Mouse (Mus musculus) gastrocnemius, adult 8-10 months (tissue): ENCODE data around the gene Pgf. TPM values are rescaled to one million over a fixed set of nuclear protein-coding genes. Genes with fewer than 3 reads are reported as not detected.
"Not testable (repeated sequence)": the region's sequence is repeated elsewhere in the genome, so short reads cannot be mapped to it uniquely, and the experiment has no call there.

Source experiments
- DNase-seq, 2 experiments: peaks; one replicate each; pipeline ENCODE4 v3.0.0; 2022; ENCODE audit warnings: low spot score in 2 of 2
- total RNA-seq, 4 experiments: library from RNA; stranded (reverse); gene quantifications; 2 replicates each; pipeline ENCODE4 v1.2.4; 2022

Gene Pgf
- total RNA-seq, 4 experiments from 2014 or later = 0.70 to 2.1 (median 1.5) TPM

DNA sequence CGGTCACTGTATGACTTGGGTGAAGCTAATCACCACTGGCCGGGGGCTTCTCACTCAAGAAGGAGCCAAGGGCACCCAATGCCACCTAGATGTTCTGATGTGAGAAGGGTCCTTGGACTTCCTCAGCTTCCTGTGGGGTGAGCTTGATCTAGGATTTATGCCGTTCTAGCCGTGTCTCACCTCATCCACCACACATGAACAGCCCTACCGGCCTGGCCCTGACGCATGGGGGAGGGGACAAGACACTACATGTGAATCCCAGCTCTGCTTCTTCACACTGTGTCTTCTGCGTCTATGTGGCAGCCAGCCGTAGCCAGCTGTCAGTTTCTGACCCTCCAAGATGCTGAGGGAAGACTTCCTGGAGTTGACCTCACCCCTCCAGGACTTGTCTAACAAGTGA, 18.8 kb downstream of the Pgf start:
- no peak for DNase-seq

DNA sequence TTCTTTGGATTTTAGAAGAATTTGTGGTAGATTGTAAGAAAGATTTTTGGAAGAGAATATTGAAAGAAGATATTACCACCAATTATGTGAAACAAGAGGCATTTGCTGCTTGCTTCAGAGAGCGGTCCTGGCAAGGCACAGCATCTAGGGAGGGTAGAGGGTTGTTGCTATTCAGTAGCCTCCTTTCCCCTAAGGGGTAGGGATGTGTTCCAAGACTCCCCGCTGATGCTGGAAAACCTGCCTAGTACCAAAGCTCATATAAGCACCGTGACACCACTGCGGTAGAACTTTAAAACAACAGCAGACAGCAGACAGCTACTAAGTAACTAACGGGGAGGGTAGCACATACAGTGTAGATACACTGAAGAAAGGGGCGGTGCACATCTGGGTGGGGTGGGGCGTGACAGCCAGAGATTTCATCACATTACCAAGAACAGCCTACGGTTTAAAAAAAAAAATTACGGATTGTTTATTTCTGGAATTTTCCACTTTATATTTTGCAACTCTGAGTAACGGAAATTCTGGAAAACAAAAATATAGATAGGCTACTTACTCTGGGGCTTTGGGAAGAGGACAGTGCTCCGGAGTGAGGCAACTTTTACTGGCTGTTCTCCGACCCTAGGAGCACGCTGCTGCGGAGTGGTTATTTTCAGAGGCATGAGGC, 19.7 kb downstream of the Pgf start:
- DNase-seq = no peak

DNA sequence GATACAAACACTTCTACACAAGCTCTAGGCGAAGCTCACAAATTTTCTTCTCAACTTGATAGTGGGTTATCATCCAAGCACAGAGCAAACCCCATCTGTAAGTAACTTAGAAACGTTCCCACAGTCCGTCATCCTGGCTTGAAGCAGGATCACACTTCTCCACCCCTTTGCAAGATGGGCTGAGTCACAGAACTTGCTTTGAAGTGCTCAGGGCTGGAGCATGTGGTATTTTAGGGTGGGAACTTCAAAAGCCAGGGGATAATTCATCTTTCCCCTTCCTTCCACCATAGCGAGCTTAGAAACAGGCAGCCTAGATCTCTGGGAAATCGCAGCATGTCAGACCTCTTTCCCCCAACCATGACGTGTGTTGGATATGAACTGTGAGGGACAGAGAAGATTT, 21.3 kb downstream of the Pgf start:
- no peak for DNase-seq

DNA sequence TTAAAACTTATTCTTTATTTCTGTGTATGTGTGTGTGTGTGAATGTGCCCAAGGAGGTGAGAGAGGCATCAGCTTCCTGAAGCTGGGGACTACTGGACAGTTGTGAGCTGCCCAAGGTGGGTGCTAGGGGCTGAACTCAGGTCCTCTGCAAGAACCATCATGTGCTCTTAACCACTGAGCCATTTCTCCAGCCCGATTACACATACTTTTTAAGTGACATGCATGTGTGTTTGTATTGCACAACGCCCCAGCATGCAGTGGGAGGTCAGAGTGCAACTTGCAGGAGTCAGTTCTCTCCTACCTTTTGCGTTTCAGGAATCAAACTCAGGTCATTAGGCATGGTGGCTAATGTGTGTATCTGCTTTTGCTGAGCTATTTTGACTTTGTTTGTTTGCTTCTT, 24.6 kb downstream of the Pgf start:
- DNase-seq = no peak

DNA sequence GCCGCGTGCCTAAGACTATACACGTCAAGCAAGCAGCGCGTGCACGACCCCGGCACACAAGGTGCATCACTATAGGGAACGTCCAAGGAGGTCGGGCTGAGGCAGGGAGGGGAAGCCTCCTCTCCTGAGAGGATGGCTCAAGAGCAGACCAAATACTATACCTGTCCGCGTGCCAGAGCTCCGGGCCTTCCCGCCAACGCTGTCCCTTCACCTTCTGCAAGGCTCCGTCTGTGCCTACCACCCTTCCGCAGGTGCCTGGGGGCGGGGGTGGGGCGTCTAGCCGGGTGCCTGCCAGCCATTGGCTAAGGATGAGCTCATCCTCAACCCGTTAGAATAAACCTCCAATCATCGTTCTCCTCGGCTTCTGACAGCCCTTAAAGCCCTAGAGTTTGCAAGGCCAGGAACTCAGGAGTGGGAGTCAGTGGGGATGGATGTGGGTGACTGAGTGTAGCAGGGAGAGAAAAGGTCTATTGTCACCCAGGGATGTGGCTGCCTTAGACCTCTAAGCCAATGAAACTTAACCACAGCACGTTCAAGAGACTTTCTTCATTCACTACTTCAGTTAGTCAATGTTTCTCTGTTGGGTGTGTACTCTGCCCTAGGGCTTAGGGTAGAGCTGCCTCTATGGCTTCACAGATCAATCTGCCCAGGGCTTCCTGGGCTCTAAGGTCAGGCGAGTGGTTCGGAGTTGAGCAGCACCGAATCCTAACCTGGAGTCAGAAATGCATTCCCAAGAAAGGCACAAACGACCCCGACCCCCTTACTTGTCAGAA, 26.4 kb downstream of the Pgf start, which contains the start of gene Rps6kl1:
Gene Rps6kl1, minus strand, starts transcription at position 263 of the 773 bp plus-strand sequence.
- no peak for DNase-seq

DNA sequence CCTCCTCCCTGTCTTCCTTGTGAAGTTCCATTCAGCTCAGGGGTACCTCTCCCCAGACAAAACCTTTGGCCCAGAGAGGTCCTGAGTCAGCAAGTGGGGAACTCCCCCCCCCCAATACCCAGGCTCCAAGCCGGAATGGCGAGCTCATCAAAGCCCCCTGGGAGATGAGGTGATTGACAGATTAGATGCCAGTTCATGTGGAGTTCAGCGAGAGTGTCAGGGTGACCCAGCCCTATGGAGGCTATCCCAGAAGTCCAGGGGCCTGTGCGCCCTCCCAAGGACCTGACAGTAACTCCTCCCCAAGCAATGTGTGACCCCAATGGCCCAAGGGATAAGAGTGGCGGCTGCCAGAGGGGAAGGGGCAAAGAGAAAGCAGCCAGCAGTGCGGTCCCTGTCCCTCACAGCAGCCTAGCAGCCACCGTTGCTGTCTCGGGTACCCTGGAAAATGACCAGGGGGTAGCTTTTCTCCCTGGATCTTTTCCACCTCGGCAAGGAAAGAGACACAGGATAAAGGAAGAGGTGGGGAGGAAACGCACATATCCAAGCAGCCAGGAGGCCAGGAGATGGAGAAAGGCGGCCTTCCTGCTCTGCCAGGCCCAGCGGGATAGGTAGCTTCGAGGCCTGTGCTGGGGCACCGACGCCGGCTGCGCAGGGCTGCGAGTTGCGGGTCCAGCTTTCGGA, 27.1 kb downstream of the Pgf start:
- DNase-seq = no peak

DNA sequence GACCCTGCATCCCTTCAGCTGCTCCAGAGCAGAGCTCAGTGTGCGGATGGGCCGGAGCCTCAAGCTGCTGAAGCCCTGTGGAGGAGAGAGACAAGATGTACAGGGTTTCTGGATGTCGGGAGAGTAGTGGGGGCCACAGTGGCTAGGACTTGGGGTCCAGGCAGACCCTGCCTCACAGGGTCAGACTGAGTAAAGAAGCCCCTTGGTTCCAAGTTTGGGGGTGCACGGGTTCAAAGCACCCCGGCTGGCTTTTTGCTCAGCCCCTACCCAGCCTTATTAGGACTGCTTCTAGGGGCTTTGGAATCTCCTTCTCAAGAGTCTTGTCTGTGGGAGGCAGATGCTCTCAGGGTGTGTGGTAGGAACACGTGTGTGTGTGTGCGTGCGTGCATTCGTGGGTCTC, 30.7 kb downstream of the Pgf start:
- no peak for DNase-seq

DNA sequence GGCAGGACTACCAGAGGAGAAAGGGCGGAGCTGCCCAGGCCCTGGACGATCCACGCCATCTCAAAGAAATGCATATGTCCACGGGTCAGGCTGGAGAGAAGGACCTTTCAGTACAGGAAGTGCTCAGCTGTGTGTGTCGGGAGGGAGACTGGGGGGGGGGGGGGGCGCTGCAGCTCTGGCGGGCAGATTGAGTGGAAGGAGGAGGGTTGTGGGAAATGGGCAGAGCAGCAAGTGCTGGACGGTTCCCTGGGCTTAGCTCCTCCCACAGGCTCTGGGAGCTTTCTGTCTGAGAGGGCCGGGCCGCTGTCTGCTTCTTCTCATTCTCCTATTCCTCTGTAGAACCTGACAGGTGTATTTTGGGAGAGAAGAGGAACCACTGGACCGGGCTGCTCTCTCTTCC, 31.2 kb downstream of the Pgf start:
- no peak for DNase-seq

DNA sequence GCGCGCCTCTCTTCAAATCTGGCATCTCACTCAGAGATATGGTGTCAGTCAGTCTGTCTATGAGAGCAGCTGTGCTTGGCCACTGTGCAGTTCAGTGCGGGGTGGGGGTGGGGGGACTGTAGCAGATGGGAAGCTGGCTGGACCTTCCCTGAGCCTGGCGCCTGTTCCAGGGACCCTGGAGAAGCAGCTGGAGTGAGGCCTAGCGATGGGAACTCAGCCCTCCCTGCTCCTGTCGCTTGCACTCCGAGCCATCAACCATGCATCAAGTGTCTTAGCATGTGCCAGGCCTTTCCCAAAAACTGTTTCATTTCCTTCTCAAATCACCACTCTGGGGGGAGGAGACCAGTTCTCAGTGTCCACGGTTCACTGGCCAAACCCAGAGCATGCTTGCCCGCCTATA, 32.0 kb downstream of the Pgf start:
- DNase-seq = peak in 1 of 2 experiments; percentile 68

DNA sequence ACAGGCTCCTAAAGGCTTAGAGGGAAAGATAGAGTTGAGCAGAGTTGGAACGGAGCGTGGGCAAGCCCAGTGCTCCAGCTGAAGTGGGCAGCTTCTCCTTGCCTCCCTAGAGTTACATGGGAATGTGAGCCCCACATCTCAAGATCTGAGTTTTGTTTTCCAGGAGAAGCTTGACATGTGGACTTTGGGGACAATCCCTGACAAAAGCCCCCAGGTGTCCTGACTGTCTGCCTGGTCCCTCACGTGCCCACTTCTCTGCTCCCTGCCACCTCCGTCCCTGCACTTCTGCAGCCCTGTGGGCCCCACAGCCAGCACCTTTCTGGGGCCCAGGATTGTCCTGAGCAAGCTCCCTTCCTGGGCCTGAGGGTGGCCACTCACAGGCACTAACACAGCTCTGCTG, 32.8 kb downstream of the Pgf start:
- DNase-seq = no peak

DNA sequence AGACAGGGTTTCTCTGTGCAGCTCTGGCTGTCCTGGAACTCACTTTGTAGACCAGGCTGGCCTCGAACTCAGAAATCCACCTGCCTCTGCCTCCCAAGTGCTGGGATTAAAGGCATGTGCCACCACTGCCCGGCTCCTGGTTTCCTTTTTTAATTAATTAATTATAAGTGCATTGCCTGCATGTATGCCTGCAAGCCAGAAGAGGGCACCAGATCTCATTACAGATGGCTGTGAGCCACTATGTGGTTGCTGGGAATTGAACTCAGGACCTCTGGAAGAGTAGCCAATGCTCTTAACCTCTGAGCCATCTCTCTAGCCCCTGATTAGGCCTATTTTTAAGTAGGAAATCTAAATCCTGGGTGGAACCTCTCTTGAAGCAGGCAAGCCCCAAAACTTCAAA, 33.3 kb downstream of the Pgf start:
- DNase-seq = not testable (repeated sequence)

DNA sequence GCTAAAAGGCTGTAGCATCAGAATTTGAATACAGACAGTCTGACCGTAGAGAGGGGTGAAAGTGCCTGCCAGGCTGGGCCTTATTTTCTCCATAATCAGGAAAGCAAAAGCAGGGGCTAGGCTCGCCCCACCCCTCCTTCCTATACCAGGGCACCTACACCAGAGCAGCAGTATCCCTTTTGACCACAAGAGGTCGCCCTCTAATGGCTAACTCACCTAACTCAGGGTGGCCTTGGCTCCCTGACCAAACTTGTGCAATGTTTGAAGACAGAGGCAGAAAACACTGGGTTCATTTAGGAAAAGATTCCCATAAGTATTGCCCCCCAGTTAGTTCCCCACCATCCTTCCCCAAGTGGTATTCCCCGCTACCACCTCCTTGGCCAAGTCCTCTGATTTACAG, 34.8 kb downstream of the Pgf start:
- DNase-seq = peak; percentile 77 to 80

DNA sequence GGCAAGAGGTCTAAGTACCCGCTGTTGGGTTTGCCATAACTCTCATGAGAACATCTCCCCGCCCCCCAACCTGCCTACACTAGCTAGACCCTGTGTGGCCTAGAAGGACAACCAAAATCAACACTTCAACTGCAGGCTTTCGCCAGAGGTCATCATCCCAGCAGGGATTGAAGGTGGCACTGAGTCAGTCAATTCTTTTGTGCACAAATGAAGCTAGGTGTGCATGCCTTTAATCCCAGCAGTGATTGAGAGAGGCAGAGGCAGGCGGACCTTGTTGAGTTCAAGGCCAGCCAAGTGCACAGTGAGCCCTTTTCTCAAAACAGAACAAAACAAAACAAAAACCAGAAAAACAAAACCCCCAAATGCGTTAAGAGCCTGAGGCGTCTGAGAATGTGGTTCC, 36.5 kb downstream of the Pgf start:
- no peak for DNase-seq

DNA sequence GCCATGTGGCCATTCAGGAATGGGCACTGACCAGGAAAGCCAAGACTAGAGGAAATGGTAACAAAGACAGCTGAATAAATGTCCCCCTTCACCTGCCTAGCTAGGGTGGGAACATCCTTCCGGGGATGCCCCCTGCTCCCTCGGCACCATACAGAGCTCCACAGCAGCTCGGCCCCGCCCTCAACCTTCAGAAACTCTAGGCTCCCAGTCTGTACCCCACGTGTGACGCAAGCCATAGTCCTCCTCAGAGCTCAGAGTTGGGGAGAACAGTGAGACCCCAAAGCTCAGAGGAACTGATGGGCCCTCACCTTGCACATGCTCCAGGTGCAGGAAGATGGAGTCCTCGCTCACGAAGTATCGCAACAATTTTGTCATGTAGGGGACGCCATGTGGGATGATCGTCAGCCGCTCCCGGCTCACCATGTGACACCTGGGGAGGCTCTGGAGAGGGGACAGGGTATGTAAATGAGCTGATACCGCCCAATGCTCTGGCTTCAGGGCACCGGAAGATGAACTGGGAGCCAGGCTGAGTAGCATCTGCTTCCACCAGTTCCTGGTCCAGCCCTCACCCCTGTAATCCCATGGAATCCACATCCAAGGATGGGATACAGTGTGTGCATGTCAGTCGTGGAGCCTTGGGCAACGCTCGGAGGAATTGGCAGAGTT, 37.4 kb downstream of the Pgf start:
- no peak for DNase-seq

DNA sequence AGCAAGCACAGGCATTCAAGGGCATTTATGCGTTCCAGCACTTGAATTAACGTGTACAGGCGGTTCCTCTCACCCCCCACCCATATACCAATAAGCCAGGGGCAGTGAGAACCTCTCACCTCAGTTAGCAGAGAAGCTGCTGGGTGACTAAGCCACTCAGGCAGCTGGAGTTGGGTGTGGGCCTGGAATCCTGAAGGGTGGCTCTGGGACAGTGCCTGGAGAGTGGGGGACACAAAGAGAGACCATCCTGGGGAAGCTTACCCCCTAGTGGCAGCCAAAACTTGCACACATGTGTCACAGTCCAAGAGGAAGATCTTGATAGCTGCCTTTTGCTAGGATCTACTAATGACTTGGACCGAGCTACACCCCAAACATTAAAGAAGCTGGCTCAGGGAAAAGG, 41.0 kb downstream of the Pgf start:
- no peak for DNase-seq

DNA sequence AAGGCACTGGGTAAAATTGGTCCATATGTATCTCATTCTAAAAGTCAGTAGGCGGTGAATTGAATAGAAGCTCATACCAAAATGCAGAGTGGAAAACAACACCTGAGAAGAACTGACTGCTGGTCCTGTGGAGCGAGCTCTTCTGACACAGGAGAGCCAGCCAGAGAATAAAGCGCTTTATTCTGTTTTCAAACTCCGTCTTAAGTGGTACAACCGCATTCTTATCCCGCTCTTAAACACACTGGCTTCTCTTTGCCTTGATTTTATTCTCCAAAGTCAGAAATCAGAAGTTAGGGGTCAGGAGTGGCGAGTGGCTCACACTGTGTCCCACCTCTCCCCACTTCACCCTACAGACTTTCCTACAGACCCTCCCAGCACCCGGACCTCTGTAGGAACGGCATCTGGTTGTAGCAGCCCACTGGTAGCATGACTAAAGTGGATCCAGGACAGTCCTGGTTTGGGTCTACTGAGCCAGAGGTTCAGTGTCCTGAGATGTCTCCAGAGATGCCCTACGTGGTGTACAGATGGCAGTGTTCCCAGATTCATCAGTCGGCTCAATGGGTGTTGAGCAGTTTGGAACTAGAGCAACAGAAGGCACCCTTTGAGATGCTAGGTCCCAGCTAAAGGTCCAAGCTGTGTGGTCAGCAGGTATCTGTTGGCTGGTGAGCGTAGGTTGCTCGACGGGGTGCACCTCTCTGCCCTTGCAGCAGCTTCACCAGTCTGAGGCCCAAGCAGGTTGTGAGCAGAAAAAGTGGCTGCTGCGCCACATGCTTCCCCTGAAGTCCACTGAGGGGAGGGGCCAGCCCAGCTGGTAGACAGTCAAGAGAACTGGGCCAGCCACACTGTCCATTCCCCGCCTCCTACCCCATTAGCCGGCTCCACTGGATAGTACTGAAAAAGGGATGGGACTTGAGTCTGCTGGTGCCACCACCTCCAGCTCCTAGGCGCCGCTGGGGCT, 41.8 kb downstream of the Pgf start:
- DNase-seq = no peak

DNA sequence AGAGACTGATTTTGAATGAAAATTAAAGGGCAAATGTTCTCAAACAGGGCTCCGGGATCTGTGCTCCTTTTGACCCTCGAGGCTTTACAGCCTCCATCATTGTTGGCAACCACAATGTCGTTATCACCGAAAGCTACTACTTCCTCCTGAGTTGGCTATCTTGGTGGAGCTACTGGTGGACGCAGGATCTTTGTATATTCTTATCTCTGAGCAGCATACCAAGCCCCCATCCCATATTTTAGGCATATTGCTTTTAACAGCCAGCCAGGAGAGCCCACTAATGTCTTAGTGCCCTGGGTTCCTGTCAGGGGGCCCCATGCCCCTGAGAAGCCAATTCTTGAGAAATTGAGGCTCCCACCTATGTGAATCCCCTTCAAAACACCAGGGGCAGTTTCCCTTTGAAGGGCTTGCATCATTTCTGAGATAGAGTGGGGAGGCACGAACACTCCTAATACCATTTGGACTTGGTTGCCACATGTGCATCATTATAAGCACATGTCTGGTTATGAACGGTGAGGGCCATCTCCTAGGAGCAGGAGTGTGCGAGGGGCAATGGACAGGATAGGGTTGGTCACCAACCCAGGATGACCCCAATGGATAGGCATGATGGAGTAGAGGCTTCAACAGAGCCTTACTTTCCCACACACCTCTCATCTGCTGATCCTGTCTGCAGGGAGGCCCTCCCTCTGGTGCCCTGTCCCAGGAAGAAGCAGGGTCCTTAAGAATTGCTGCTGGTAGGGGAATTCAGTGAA, 43.4 kb downstream of the Pgf start:
- DNase-seq = no peak

DNA sequence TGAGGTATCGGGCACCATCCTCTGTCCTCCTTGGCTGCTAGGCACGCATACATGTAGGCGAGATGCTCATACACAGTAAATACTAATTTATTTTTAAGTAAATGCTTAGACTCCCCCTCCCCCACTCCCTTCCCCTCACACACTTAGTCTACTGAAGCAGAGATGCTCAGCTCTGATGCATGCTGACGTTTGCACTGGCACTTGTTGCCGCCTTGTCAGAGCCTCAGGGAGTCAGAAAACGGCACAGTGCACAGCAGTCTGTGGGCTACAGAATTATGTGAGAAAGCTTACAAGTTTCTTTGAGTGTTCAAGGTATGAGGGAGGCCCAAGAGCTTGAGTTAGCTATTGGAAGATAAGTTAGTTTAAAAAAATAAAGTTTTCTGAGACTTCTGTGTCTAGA, 46.2 kb downstream of the Pgf start:
- DNase-seq = no peak

DNA sequence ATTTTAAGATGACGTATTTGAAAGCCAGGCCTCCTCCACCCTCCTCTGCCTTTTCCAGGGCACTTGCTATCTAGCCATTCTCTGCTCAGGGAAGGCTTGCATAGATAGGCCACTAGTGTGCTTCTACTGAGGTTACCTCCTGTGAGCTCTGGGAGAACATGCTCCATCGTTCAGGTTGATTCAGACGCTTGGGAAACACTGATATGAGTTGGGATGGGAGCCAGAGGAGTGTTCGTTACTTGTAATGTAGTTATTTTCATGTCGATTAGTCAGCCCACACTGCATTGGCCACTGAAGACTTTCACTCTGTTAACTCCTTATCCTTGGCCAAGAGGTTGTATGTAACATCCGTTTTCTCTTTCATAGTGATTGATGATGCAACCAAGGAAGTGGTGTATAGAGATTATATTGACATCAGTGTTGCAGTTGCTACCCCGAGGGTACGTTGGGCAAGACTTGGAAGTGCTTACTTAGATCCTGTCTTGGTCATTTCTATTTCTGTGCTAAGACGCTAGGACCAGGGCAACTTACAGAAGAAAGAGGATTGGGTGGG, 48.1 kb downstream of the Pgf start:
- no peak for DNase-seq
